Mouse (Mus musculus): ENCODE data around the gene Rubcn.

The Rubcn gene

DNA sequence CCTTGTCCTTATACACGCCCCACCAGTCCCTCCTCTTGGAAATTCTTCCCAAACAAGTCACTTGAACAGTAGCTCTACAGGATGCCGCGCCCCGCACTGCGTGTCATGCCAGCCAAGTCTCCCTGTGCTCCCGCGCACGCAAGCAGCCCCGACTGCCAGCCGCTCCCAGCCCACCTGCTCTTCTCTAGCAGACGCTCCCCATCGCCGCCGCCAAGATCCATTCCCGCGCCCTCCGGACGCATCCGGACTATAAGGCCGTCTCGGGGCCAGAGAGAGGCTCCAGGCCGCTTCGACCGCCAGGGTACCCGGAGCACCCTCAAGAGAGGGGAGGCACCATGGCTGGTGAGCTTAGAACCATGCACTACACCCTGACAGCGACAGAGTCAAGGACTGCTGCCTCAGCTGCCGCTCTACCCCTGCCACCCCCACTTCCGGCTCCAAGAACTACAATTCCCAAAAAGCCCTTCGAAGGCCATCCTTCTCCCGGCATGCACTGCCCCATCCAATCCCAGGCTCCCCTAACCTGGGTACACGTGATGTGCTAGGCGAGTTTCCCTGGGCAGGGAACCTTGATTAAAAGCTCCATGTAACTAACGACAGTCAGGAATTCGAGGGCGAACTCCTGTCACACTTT is 9.5 kb downstream of the Rubcn start:
- DNase-seq: peak; percentile 86

DNA sequence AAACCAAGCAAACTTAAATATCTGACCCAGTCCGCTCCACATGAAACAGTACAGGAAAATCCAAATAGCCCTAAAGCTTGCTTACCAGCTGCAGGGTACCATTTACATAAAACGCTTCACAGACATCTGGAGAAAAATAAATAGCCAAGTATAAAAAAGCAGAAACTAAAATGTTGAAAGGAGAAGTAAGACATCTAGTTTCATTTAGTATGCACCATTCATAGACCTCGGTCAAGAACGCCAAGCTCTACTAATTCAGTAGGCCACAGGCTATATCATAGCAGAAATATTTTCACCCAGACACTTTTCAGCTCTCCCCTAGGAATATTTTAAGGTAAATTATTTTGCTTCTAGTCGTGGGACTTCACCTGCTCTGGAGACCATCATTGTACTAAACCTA is 10.9 kb downstream of the Rubcn start:
- DNase-seq: no peak

DNA sequence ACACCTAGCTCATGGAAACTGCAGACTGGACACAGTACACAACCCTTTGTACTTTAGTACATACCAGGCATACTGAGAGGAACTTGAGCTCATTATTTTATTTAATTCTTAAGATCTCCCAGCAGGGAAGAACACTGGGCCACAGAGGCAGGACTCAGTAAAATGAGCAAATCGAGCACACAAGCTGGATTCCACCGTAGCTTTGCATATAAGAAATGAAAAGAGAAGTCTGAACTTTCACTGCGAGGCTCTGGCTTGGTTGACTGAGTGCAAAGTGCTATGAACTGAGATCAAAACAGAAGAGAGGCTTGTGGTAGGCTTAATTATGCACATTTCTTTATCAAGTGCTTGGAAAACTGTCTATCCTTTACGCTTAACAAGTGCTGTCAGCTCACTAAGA is 12.2 kb downstream of the Rubcn start:
- DNase-seq: no peak

DNA sequence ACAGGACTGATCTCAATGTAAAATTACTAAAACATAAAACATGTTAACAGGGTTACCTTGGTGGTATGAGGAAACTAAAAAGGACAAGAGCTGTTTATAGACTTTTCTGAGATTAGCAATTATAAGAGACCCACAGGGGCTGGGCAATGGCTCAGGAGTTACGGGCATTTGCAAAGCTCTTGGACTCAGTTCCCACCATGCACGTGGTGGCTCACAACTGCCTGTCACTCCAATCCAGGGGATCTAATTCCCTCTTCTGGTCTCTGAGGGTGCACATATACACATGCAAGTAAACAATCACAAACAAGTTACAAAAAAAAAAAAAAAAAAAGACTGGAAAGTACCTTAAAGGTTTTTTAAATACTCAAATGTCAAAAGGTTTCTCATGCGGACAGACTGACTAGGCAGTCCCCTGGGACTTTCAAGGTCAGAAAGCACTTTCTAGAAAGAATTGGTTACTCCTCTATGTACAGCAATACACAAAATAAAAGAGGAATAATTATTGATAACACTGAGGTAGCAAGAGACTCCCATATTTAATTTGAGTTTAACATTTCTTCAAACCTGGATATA is 15.7 kb downstream of the Rubcn start:
- no peak for DNase-seq

DNA sequence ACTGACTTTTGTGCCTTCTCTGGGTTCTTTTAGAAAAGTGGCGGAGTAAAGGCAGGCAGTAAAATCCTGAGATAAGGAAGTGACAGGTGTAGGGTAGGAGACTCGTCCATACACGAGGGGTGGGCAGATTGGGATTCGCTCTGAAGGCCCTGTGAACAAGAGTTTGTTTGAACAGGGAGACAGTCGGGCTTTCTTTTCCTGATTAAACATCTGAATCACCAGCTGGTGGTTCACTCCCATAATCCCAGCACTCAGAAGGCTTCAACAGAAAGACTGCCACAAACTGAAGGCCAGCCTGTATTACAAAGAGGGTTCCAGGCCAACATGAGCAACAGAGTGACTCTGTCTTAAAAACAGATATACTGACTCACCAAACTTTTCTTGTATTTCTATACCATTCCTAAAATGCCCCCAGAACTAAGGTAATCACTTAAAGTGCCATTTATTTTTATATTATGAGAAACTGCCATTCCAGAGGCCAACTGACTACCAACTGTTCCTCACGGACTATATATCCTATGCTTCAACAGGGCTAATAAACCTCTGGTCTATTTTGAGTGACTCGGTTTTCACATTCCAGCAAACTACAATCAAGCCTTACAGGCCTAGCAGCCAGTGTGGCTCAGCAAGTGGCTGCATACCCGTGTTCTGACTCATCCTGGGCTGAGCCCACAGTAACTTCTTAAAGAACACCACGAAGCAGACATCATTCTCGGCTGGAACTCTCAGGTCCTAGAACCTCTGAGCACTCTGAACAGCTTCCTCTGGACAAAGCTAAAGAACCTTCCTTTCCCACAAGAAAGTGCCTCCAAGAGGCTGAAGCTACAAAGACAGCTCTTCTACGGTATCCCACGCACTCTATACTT is 18.6 kb downstream of the Rubcn start:
- no peak for DNase-seq

DNA sequence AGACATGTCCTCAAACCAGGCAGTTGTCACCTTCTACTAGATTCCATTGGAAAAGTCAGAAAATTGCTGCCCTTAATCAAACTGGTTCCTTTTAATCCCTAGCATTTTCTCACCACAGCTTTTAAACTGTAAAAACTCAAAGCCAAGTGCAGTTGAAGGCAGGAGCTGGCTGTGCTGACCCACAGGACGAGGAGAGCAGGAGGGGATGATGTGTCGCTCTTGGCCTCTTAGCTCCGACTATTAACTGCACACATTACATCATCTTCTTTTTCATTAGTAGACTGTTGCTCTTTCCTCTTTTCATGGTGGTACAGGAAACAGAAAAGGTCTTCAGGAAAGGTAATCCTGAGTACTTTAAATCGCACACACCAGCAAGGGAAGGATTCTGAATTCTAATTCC is 19.2 kb downstream of the Rubcn start:
- no peak for DNase-seq

DNA sequence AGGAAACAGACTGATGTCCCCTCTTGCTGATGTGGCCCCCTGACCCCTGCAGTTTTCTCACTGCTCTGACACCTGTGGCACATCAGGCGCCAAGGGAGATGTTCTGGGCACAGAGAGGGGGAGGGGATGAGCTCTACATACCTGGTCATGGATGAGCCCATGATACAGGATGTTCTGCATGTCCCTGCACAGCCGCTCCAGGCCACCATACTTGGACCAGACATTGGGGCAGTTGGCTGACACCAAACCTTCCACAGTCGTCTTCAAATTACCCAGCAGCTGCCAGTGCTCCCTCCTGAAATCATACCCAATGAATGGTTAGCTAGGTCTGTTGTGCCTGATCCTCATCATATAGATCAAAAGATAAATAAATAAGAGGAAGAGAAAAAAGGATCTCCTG is 20.8 kb downstream of the Rubcn start:
- DNase-seq: no peak

DNA sequence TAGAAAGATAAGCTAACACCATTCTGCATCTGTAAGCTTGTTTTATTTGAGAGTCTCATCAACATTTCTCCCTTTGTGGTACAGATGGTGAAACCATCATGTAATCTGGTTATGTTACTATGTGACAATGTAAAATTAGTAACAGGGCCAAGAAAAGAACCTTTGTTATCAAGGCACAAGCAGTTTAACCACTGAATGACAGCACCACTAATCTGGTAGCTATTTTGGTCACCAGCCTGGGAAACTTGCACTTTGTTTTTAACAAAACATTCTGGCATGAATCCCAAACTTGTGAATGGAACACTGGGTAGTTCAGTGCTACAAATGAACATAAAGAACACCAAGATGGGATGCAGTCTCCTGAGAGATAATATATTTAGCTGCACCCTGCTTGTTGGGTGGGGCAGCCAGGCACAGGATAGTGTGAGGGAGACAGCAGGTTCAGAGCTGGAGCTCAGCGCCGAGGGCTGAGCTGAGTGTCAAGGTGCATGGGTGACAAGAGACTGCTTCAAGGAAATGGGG is 23.5 kb downstream of the Rubcn start:
- DNase-seq: no peak

DNA sequence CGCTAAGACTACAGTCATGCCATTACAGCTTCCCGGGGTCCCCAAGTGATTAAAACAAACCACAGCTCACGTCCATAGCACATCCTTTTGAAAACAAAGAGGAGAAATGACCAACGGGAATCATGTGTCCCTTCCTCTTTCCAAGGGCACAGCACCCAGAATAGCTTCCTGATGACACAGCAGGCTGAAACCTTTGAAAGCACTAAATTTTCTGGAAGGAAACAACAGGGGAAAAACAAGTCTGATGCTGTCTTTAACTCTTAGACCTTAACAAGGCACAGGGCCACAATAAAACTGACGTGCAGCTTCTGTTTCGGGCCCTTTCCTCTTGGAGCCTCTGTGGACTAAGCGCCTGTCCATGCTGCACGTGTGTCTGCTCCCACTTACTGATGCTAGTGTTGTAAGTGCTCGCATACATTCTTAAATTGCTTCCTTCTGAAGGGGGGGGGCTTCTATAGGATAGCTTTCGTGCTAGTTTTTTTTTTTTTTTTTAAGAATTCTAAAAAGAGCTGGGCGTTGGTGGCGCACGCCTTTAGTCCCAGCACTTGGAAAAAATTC is 24.0 kb downstream of the Rubcn start:
- no peak for DNase-seq

DNA sequence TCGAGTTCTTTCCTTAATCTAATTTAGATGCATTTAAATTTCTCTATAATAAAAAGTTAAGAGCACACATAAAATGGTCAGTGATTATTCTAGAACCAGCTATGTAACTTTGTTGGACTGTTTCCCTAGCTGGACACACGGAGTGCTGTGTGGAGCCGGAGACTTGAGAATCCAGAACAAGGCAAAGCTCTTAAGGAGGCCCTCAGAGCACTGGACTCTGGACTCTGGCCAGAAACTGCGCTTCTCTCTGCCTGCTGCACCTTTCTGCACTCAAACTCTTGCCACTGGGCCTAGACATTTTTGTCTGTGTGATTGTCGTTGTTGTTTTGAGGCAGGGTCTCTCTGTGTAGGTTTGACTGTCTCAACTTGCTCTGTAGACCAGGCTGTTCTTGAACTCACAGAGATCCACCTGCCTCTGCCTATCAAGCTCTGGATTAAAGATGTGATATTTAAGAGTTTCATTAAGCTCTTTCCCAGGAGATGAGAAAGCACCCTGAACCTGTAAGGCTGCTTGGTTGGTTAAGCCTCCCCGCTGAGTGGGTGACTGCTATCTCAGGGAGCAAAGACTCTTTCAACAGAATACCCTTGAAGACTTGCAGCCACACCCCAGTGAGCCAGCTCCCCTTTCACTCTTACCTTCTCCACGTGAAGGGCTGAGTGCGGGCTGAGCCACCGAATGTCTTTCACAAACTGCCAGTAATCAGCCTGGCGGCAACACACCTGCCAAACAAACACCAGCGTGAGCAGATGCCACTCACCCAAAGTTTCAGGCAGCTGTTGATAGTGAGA is 28.3 kb downstream of the Rubcn start:
- no peak for DNase-seq

DNA sequence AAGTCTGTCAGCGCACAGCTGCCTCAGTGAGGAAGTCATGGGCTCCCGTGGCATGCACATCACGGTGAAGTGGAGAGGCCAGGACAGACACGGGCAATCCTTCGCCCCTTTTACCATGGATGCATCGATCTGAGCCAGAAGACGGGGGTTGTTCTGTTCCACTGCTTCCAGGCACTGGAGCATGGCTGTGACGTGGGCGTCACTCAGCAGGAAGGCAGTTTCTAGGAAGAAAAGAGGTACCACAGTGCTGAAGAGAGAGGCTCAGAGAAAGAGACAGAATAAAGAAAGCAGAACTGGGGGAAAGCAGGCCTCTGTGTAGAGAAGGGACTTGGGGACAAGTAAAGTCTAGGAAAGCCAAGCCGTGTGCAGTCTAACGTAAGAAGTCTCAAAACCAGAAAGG is 30.5 kb downstream of the Rubcn start:
- no peak for DNase-seq

DNA sequence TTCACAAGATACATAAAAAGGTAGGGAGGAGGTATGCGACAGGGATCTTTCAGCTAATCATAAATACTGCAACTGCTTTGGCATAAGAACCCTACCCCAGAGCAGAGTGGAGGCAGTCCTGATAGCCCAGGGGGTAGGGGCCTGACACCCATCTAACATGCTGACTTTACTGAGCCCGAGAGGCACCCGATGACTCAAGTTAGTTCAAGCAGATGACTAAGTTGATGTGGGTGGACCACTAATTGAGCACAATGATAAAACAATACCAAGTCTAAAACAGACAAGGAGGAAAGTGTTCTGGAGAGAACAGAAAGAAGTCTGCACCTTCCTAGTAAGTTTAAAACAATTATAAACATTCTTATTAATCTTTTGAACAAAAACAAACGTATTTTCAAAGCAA is 46.1 kb downstream of the Rubcn start:
- no peak for DNase-seq

DNA sequence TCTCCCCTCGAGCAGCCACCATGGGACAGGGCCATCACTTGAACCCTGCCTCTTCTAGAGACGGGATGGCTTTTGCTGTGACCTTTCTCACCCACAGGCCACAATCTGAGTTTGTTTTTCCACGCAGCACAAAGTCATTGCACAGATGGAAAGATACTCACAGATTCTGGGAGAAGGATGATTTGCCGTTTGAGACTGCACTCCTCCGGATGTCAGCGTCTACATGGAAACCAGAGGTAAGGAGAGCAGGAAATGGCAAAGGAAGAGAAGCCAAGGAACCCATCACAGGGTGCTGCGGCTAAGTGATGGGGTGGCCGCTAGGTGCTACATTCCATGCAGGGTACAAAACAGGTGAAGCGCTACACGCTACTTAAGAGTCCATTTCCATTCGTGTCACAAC is 48.5 kb downstream of the Rubcn start:
- DNase-seq: no peak

DNA sequence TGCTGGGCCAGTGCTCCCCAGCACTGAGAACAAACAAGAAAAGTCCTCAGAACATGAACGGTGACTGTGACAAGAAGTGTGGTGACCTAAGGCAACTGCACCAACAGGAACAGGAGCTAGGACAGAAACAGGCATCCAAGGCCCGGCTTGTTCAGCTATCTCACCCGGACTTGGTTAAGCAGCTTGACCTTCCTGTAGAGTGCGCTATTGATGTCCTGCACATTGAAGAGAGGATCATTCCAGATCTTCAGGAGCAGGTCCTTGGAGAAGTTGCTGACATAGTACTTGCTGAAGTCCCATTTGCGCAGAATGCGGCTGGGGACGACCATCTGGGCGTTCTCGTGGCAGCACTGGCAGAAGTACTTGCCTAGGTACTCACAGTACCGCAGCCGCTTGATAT is 51.0 kb downstream of the Rubcn start:
- DNase-seq: no peak

DNA sequence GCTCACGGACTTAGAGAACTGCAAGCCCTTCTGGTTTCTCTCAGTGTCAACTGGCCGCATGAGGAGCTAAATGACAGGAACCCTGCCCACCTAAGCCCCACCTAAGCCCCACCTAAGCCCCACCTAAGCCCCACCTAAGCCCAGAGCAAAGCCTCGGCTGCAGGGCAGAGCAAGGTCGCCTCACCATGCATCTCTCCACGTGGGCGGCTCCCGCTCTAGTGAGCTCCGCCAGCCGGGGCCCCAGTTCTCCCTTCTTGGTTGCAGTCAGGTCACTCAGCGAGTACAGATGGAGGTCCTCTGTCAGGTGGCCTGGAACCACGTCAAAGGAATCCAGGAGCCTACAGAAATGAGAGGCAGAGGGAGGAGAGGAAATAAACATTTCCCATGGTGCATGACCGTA is 52.2 kb downstream of the Rubcn start:
- no peak for DNase-seq

DNA sequence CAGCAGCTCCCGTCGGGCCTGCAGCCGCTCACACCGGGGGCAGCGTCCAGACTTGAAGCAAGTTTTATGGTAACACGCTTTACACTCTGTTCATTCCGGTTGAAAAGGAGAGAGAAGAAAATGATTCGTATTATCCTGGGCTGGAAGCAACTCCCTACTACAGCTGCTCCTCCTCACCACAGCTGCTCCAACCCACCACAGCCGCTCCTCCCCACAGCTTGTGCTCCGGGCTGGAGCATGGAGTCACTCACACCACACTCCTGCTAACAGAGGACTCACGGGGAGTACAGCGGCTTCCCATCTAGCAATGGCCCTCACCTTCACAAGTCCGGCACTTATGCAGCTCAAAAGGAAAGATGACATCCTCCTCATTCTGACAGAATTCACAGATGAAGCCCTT is 53.5 kb downstream of the Rubcn start:
- DNase-seq: no peak

DNA sequence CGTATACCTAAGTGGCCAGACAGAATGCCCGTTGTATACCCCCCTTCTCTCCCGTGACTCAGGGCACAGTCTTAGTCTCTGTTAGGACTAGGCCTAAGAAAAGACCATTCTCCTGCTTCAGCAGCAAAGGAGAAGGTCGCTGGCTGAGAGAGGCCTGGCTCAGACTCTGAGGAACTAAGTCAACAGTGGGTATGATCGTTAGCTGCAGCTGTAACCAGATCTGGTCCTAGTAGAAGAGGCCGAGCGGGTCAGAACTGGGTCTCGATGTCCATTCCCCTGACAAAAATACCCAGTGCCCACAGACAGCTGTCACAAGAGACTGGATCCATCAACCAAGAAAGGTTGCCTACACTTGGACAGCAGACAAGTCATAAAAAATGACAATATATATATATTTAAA is 54.1 kb downstream of the Rubcn start:
- DNase-seq: no peak

DNA sequence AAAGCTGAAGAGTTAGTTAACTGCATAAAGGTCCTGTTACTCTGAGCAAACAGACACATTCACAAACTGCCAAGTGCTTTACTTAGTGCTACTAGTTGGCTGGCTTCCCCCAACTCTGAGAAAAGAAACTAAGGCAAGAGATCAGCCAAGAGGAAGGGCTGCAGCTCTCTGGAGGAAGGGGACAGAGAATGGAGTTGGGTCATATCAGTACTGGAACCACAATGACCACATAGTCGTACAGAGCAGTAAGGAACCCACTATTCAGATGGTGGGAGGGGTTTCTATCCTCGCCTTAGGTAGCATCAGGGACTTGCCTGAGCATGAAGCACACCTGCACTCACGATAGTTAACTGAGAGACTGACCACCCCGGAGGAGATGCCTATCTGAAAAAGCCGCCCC is 54.7 kb downstream of the Rubcn start:
- DNase-seq: no peak

DNA sequence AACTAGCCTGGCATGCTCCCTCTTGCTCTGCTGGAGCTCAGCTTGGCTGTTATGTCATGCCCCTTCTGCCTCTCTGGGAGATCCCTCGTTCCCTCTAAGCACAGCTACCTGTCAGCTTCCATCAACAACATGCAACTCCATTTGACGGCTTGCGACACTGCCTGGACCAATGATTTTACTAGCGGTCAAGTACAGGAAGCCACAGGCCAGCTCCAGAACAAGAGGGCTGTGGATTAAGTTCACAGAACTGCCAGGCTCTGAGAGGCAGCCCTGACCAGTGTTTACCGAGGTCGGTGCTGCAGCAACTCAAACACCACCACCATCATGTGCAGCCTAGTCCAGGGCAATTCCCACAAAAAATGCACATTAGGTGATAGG is 55.1 kb downstream of the Rubcn start:
- no peak for DNase-seq

DNA sequence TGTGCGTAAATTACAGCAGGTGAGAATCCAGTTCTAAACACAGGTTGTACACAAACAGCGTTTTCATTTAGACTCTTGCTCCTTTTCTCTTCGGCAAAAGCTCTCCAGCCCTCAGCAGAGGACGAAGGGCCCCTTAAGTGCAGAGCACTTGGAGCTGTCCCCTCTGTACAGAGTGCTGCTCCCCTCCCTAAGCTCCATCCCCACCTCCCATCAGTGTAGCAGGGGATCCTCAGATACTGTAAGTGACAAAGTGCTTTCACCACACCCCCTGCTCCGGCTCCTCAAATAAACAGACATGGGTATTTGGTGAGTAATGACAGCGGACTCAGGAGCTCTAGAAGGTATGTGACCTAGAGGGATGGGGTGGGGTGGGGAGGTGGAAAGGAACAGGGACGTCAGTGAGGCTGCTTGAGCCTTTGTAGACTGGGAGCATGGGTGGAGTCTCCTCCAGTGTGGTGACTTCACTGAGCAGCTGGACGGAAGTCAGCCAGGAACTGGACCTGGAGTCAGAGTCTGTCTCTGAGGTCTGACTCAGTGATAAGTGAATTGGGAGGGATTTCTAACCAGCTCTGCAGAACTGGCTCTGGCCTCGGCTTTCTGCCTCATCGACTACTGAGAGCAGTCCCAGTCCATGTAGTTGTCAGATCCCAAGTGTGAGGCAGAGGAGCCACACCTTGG is 55.7 kb downstream of the Rubcn start:
- DNase-seq: no peak

DNA sequence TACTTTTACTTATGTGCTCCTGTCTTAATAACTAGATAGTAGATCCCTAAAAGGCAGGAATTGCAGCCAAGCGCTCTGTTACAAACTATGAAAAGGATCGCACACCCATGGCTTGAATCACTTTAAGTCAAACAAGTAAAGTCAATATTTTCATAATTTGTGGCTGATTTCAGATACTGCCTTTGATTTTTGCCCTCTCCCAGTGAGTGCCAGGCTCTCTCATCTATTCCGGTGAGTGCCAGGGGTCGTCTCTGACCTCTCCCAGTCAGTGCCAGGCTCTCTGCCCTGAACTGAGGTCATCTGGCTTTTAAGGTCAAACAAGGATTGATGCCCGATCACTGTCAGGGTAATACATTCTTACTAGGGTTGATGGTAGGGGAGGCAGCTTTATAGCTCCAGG is 59.1 kb downstream of the Rubcn start:
- no peak for DNase-seq

DNA sequence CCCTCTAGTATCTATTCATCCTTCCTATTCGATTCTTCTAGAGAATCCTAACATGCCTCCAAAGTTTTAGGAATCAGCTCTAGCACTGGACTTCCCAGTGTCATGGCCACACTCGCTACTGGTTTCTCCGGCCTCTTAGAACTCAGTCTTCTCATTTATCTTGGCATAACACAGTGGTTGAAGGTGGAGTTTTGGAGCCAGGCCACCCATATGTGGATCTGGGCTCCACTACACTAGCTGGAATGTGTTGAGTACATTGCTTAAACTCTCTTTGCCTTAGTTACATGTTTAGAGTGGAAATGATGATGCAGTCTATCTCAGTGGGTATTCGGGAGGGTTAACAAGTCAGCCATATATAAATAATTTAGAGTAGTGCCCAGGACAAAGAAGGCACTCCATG is 59.5 kb downstream of the Rubcn start:
- DNase-seq: no peak

Measured in liver (tissue).